Mouse (Mus musculus): ENCODE measurements around the gene Slc7a11.
"Not testable (repeated sequence)": the region's sequence is repeated elsewhere in the genome, so short reads cannot be mapped to it uniquely, and the experiment has no call there.

Gene Slc7a11

DNA sequence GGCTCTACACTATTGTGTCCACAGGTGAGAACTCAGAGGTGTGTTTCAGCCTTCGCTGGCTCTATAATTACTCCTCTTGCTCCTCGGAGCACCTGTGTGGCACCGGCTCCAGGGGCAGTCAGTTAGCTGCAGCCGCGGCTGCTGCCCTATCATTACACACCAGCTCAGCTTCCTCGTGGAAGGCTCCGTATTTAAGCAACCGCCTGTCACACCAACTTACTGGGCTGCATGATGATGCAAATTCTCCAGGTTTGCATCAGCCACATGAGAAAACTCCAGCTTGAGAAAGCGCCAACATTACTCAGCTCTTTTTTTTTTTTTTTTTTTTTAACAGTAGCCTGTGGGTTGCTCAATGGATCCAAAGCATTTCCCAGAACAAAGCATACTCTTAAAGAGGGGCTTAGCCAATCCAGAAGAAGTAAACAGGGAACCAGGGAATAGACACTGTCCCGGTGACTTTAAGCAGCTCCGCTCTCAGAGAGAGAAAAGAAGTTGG, at the start of gene Slc7a11:
TSS of gene Slc7a11 (minus strand) at position 194 of the 496 bp plus-strand sequence.
- in situ Hi-C loops (cut with MboI; ENCODE audit: low pct_unique_long_range_greater_than_20kb in 1 of 2, low sequenced_read_pairs in 2 of 2, unreplicated experiment in 1 of 2) = no loop called here

DNA sequence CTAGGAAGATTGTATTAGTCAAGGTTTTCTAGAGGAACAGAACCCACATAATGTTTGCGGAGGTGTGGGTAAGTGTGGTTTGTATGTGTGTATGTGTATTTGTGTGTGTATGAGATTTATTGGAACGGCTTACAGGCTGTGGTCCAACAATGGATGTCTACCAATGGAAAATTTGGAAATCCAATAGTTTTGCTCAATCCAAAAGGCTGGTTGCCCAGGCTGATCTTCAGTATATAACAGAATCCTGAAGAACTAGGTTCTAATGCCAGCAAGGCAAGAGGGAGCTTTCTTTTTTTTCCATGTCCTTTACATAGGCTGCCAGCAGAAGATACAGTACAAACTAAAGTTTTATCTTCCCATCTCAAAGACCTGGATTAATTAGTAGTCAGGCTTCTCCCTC, 48.3 kb upstream of the Slc7a11 start:
- in situ Hi-C loops (cut with MboI; ENCODE audit: low pct_unique_long_range_greater_than_20kb in 1 of 2, low sequenced_read_pairs in 2 of 2, unreplicated experiment in 1 of 2) = no loop called here

DNA sequence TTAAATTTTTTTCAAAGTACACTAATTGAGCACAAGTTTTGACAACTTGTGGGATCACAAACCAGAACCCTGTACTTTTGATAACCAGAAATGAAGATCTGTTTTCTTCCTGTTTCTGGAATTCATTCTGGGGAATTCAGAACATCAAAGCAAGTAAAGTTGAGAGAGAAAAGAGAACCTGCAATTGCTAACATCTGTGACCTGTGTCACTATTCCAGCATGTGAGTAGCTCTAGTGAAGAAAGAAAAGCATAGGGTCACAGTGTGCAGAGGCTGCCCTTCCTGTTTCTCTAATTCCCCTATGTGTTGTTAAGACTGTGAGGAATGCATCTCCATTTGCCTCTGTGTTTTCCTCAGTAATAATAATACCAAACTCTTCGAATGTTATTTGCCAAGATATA, 40.7 kb upstream of the Slc7a11 start:
- in situ Hi-C loops (cut with MboI; ENCODE audit: low pct_unique_long_range_greater_than_20kb in 1 of 2, low sequenced_read_pairs in 2 of 2, unreplicated experiment in 1 of 2) = no loop called here

DNA sequence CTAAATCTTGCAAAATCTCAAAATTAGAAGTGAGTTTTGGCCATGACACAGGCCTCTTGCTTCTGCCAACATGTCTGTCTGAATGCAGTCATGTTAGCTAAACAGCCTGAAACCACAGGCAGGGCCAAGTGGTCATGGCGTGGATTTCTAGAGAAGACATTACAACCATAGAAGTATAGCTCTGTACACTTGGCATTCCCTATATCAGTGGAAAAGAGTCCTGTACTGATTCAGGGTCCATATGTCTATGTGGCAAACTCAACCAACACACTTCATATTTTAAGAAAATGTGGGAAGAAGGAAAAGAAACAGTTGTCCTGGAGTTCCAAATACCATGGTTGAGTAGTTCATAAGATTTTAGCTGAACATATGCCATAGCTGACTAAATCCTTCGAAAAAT, 18.8 kb upstream of the Slc7a11 start:
- in situ Hi-C loops (cut with MboI; ENCODE audit: low pct_unique_long_range_greater_than_20kb in 1 of 2, low sequenced_read_pairs in 2 of 2, unreplicated experiment in 1 of 2) = no loop called here

DNA sequence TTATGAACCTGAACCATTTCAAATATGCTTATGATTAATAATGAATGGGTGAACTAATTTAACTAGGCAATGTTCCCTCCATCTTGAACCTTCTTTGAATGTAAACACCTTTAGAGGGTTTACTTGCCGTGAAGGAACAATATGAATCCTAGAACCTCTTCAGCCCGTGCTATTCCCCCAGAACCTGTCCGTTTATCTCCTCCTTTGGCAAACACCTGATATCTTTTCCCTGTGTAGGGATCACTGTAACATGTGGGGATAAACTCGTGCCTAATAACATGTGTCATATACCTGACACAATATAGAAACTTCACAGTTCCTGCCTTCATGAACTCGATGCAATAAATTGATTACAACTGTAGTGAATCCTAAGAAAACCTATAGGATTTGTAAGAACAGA, 13.7 kb upstream of the Slc7a11 start:
- in situ Hi-C loops (cut with MboI; ENCODE audit: low pct_unique_long_range_greater_than_20kb in 1 of 2, low sequenced_read_pairs in 2 of 2, unreplicated experiment in 1 of 2) = no loop called here

DNA sequence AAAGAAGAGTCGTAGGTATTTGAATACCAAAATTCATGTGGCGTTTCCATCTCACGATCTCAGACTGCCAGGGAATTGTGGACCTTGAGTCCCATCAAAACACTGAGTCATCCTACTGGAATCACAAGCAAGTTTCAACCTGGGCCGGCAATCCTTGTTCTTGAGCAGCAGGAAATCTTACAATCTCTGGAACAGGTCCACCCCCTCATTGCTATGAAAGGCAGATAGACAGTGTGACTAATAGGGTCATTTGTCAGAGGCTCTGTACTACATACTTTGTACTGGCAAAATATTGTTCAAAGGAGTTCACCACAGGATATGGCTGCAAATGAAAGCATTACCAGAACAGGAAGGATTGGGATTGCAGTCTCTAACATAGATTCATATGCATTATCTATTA, 13.2 kb upstream of the Slc7a11 start:
- in situ Hi-C loops (cut with MboI; ENCODE audit: low pct_unique_long_range_greater_than_20kb in 1 of 2, low sequenced_read_pairs in 2 of 2, unreplicated experiment in 1 of 2) = no loop called here

DNA sequence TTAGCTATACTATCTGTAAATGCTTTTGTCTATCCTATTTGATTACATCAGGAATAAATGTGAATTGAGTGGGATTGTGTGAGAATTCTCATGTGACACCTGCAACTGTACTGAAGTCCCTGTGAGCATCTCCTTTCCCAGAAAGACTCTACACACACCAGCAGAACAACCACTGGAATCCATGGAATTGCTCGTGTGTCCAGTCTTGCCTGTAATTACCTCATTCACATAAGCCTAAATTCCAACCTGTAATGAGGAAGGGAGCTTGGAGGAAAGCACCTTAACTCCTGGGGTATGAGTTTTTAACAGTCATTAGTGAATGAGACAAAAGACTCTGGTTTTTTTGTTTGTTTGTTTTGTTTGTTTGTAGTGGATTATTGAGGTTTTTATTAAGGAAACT, 12.6 kb upstream of the Slc7a11 start:
- in situ Hi-C loops (cut with MboI; ENCODE audit: low pct_unique_long_range_greater_than_20kb in 1 of 2, low sequenced_read_pairs in 2 of 2, unreplicated experiment in 1 of 2) = no loop called here

DNA sequence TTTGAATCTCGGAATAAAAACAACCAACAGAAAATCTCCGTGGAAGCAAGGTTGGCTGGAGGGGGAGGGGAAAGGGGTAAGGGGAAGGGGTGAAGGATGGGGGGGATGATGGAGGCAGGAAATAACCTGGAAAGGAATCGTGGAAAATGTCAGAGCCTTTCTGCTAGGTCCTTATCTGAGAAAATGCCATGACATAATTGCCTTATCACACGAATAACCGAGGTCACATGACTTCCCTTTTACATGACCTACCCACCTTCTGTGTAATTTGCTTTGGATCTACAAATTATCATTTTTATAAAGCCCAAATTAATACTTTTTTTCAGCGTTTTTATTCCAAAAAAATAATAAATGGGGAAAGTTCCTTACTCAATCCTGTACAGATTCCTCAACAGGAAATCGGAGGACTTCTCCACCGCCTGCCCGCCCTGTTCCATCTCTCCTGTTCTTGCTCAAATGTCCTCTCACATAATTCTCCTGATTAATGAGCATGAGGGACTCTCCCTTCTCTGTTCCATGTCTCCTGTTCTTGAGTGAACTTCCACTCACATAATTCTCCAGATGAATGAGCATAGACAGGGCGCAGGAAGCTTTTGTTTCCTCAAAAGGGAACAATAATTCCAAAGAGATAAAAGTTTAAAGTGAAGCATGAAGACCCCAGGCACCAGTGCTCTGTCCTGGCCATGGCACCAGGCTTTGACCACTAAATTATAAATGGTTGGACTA, 1.8 kb upstream of the Slc7a11 start:
- in situ Hi-C loops (cut with MboI; ENCODE audit: low pct_unique_long_range_greater_than_20kb in 1 of 2, low sequenced_read_pairs in 2 of 2, unreplicated experiment in 1 of 2) = no loop called here

DNA sequence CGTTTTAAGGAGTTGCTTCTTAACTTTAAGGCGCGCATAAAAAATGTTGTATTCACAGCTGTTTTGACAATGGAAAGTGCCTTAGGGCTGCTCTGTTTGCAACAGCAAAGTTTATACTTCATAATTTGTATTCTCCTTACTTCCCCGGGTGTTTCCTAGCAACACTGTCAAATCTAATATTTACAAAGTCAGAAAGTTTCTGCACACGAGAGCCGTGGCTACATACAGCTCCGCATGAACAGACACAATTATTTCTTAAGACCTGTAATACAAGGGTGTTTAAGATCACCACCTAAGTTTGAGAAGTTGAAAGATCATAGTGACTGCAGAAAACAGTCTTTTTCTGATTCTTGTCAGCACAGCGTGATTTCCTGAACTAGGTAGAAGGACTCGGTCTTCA, 528 bp upstream of the Slc7a11 start:
- in situ Hi-C loops (cut with MboI; ENCODE audit: low pct_unique_long_range_greater_than_20kb in 1 of 2, low sequenced_read_pairs in 2 of 2, unreplicated experiment in 1 of 2) = no loop called here

DNA sequence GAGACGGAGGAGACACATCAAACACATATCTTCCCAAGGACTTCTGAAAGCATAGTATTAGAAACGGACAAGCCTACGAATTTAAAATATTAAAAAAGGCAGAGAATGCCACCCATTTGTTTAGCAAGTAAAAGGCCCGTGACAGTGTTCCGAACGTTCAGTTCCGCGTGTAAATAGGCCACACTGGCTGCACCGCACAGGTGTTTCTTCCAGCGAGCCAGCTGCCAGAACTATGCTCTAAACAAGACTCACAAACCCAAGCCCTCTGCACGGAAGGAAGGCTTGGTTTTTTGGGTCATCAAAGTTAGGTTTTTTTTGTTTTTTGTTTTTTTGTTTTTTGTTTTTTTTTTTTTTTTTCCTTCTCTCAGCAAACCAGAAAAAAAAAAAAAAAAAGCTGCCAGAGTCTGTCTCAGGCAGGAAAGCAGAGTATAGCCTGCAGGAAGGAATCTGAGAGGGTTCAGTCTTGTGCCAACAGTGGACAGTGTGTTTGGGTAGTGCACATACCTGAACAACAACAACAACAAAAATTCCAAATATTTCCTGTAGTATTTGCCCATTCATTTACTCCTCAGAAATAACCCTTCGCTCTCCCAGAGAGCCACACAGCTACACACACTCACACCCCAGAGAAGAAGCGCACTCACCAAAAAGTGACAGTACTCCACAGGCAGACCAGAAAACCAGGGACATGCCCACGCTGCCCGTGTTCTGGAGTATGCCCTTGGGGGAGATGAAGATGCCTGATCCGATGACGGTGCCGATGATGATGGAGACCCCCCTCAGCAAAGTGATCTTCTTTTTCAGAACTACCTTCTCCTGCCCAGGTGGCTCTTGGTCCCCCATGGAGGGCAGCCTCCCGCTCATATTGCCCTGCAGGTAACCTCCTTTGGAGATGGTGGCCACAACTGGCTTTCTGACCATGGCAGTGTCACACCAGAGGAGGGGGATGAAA, 797 bp downstream of the Slc7a11 start:
- in situ Hi-C loops (cut with MboI; ENCODE audit: low pct_unique_long_range_greater_than_20kb in 1 of 2, low sequenced_read_pairs in 2 of 2, unreplicated experiment in 1 of 2) = no loop called here

DNA sequence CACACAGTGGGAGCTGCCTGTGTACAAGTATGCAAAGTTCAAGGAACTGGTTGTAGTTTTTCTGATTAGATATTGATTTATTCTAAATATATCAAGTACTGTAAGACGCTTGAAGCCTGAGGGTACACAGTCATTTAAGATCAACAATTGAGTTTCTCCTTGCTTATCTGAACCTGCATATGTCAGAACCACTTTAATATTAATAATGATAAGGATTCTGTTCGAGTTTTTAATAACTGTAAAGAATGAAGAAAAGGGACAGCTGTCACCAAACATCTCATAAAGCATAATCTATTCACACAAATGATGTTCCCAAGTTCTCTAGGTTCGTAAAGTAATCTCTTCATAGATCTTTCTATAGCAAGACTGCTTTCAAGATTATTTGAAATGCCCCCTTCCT, 2.1 kb downstream of the Slc7a11 start:
- in situ Hi-C loops (cut with MboI; ENCODE audit: low pct_unique_long_range_greater_than_20kb in 1 of 2, low sequenced_read_pairs in 2 of 2, unreplicated experiment in 1 of 2) = no loop called here

DNA sequence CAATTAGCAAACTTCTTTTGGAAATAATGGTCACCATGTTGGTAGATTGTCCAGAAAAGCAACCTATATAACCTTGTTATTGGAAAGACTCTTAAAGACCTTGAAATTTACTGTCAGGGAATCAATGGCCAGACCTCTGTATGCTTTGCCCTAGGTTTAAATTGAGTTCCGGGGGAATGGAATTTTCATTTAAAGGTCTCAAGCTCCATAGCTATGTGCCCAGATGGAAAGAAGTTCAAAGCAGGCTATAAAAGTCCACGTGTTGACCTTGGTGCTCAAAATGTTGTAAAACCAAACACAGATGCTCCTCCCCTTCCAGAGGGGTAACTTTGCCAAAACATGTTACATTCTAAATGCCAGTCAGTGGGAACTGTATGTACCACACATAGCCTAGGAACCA, 3.0 kb downstream of the Slc7a11 start:
- in situ Hi-C loops (cut with MboI; ENCODE audit: low pct_unique_long_range_greater_than_20kb in 1 of 2, low sequenced_read_pairs in 2 of 2, unreplicated experiment in 1 of 2) = no loop called here

DNA sequence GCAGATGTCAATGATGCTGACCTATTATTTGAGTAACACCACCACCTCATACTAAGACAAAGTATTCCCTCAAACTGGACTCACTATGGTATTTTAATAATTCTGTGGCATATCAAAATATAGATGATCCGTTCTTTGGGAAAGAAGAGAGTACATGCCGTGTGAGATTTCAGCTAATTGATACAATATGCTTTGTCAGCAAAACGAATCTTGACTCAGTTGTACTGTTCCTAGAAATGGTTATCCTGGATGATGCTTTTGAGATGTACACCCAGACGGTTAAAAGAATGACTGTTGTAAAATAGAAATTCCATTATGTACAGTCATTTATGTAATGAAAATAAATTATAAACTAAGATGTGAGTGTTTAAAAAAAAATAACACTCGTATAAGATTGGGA, 4.0 kb downstream of the Slc7a11 start:
- in situ Hi-C loops (cut with MboI; ENCODE audit: low pct_unique_long_range_greater_than_20kb in 1 of 2, low sequenced_read_pairs in 2 of 2, unreplicated experiment in 1 of 2) = no loop called here

DNA sequence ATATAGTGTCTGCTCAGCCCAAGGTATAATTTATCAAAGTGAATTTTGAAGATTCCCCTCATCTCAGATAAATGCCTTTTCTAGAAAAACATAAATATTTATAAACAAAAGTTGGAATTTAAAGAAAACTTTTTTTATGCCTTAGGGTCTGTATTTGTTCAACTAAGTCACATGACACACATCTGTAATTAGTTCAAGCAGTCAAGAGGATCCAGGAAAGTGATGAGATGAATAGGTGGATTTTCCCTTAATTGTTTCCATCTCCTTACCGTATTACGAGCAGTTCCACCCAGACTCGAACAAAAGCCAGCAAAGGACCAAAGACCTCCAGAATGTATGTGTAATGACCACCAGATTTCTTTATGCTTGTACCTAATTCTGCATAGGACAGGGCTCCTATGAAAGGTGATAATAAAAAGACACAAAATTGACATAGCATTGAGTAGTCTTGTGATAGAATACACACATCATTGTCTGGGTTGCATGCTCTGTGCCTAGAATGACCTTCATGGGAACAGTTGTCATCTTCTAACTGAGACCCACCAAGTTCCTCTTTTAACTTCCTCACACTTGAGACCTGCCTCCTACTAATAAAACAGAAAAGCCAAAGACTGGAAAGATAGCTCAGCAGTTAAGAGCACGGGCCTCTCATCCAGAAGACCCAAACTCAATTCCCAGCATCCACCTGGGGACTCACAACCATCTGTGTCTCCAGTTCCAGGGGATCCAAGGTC, 4.7 kb downstream of the Slc7a11 start:
- in situ Hi-C loops (cut with MboI; ENCODE audit: low pct_unique_long_range_greater_than_20kb in 1 of 2, low sequenced_read_pairs in 2 of 2, unreplicated experiment in 1 of 2) = no loop called here

DNA sequence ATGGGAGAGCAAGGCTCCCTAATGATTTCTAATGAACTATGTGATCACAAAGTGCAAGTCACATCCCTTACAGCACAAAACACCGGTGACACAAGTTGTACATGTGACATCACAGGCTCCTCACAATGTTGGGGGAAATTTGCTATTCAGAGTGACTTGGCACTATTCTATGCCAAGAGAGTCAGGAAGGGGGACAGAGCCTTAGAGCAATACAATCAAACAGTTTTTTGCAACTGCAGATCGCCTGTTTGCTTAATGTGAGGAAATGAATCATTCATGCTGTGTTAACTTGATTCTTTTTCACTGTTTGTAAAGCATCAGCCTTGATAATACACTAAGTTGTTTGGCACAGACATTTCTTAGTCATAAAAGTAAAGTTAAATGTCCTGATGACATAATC, 5.3 kb downstream of the Slc7a11 start:
- in situ Hi-C loops (cut with MboI; ENCODE audit: low pct_unique_long_range_greater_than_20kb in 1 of 2, low sequenced_read_pairs in 2 of 2, unreplicated experiment in 1 of 2) = not testable (repeated sequence)

DNA sequence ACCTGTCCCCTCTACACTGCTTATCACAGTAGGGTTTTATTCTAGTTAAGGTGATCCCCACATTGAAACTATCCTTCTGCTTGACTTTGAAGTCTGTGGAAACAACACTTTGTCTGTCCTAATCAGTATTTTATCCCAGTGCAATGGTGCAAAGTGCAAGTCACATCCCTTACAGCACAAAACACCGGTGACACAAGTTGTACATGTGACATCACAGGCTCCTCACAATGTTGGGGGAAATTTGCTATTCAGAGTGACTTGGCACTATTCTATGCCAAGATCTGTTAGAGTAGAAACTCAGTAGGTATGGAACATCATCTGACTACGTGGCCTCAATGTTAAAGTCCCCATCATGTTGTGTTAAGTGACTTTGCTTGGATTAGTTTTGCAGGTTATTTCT, 7.0 kb downstream of the Slc7a11 start:
- in situ Hi-C loops (cut with MboI; ENCODE audit: low pct_unique_long_range_greater_than_20kb in 1 of 2, low sequenced_read_pairs in 2 of 2, unreplicated experiment in 1 of 2) = not testable (repeated sequence)

DNA sequence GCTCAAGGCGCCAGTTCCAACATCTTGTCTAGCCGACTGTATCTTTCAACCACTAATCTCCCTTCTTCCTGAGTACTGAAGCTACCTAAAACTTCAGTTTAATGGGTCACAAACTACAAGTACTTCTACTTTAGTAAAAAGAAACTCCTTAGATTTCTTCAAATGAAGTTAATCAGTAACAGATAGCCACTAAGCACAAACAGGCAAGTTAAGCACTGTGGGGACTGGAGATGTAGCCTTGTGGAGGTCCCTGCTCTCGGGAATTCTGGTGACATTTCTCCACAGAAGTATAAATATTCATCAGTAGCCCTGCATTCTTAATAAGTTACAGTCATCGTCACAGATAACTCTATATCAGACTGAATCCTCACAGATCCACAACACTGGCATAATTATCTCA, 9.6 kb downstream of the Slc7a11 start:
- in situ Hi-C loops (cut with MboI; ENCODE audit: low pct_unique_long_range_greater_than_20kb in 1 of 2, low sequenced_read_pairs in 2 of 2, unreplicated experiment in 1 of 2) = no loop called here

DNA sequence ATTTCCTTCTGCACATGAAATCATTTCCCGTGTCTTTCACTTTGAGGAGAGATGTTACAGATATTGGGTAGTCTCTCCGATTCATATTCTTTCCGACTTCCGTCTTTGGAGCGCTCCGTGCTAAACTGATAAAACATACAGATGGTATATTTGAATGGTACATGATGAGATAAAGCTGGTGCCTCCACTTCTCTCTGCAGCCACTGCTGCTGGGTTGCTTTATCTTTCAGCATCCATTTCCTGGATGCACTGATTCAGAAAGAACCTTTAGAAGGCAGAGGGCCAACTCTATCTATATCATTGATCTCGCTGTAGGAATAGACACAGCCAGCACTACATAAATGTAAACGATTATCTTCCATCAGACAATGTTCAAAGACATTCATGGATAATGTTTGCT, 12.6 kb downstream of the Slc7a11 start:
- in situ Hi-C loops (cut with MboI; ENCODE audit: low pct_unique_long_range_greater_than_20kb in 1 of 2, low sequenced_read_pairs in 2 of 2, unreplicated experiment in 1 of 2) = no loop called here

Data from mouse embryonic stem cell (cell line).